Mouse (Mus musculus) embryonic facial prominence, embryonic 12.5 days (tissue): ENCODE results near the gene Arhgap44. TPM values are rescaled to one million over a fixed set of nuclear protein-coding genes. Genes with fewer than 3 reads are reported as not detected.

Source experiments
- ATAC-seq: fragments of 200-750 bp; cut with Nextera tagmentation; 2 replicates; pipeline ENCODE4 v1.8.0; 2017; ENCODE audit not compliant: insufficient number of reproducible peaks, insufficient read depth, low FRiP score, low TSS enrichment
- H3K27ac ChIP-seq: fragments of 300-500 bp; sonication (generic); 2 replicates; pipeline ENCODE4 v1.5.1; 2016; ENCODE audit warnings: mild to moderate bottlenecking
- H3K27me3 ChIP-seq: fragments of 300-500 bp; sonication (generic); 2 replicates; pipeline ENCODE4 v1.6.1; 2016; ENCODE audit warnings: mild to moderate bottlenecking, moderate library complexity
- H3K36me3 ChIP-seq: fragments of 300-500 bp; sonication (generic); 2 replicates; pipeline ENCODE4 v1.6.1; 2016; ENCODE audit warnings: mild to moderate bottlenecking
- H3K4me1 ChIP-seq: fragments of 300-500 bp; sonication (generic); 2 replicates; pipeline ENCODE4 v1.6.1; 2016
- H3K4me2 ChIP-seq: fragments of 300-500 bp; sonication (generic); replicated peaks from 2 replicates; pipeline ENCODE4 v1.6.1; 2016; ENCODE audit warnings: mild to moderate bottlenecking, moderate library complexity
- H3K4me3 ChIP-seq: fragments of 300-500 bp; sonication (generic); 2 replicates; pipeline ENCODE4 v1.5.1; 2016; ENCODE audit warnings: mild to moderate bottlenecking
- H3K9ac ChIP-seq: fragments of 300-500 bp; sonication (generic); 2 replicates; pipeline ENCODE4 v1.6.1; 2016; ENCODE audit warnings: mild to moderate bottlenecking, moderate library complexity
- H3K9me3 ChIP-seq: fragments of 300-500 bp; sonication (generic); 2 replicates; pipeline ENCODE4 v1.6.1; 2016; ENCODE audit warnings: mild to moderate bottlenecking, moderate library complexity
- WGBS: fragments of 180-500 bp; shearing (Covaris S2); methylation state at CpG from one replicate; pipeline ENCODE4 v1.1.7; 2016; 5-methylcytosine and 5-hydroxymethylcytosine counted together
- polyA plus RNA-seq: library from polyadenylated mRNA; unstranded; fragments of >200 nt; fragmentation: Nextera tagmentation; extraction: Ambion mirVana; gene quantifications from 2 replicates; pipeline ENCODE4 v1.2.1, GENCODE M21; 2016

Arhgap44 gene
- polyA plus RNA-seq, 1 experiment from 2014 or later = 5.6 TPM

GRCm38 (mm10) chr11:65161881-65162766 lies 637 bp downstream of the Arhgap44 start:
- ATAC-seq = peak; percentile 82; the same call in 1 of the 2 replicates
- no peak overlapping the region; the same call in 1 of the 2 replicates for H3K27ac ChIP-seq

GRCm38 (mm10) chr11:65160991-65161880 lies 1.5 kb downstream of the Arhgap44 start:
- Histone ChIP-seq H3K27ac (no peak overlapping the region), H3K4me3 (peak overlapping the region; percentile 88; the same call in 1 of the 2 replicates), H3K4me2 (peak overlapping the region; percentile 96), H3K36me3 (no peaks in the 10 kb centered on the region), H3K9ac (no peak overlapping the region), H3K27me3 (peaks cover 21% of the 10 kb centered on the region), H3K9me3 (no peaks in the 10 kb centered on the region), H3K4me1 (peaks cover 6% of the 10 kb centered on the region)
- ATAC-seq = no peak
- WGBS = 57% methylated on average over 7 of the region's 7 CpGs

More at GRCm38 (mm10) chr11:65161881-65162766, 637 bp downstream of the Arhgap44 start:
- Histone ChIP-seq H3K9me3 (no peaks in the 10 kb centered on the region), H3K36me3 (no peaks in the 10 kb centered on the region), H3K4me3 (peak overlapping the region; percentile 88), H3K4me1 (peaks cover 6% of the 10 kb centered on the region), H3K9ac (peak overlapping the region; percentile 80), H3K27me3 (peaks cover 21% of the 10 kb centered on the region), H3K4me2 (peak overlapping the region; percentile 96)
- 1% methylated on average over 49 of the region's 49 CpGs for WGBS

GRCm38 (mm10) chr11:65159791-65160190 lies 3.0 kb downstream of the Arhgap44 start, which contains the start of gene 1700086D15Rik:
Gene 1700086D15Rik (minus strand): TSS chr11:65159891.
- WGBS = 93% methylated on average over 5 of the region's 5 CpGs
- Histone ChIP-seq H3K9ac (no peak within 1 kb of the TSS), H3K27ac (no peak within 1 kb of the TSS), H3K27me3 (peaks cover 21% of the 10 kb centered on the region), H3K4me2 (no peak within 1 kb of the TSS), H3K4me1 (peaks cover 6% of the 10 kb centered on the region), H3K36me3 (no peaks in the 10 kb centered on the region), H3K9me3 (no peaks in the 10 kb centered on the region), H3K4me3 (no peak within 1 kb of the TSS)
- ATAC-seq = no peak

GRCm38 (mm10) chr11:65158658-65158990 lies 4.1 kb downstream of the Arhgap44 start:
- peaks cover 21% of the 10 kb centered on the region for H3K27me3 ChIP-seq
- H3K4me3 ChIP-seq = no peak overlapping the region
- no peaks in the 10 kb centered on the region for H3K36me3 ChIP-seq
- no peak for ATAC-seq
- WGBS = 91% methylated on average over 5 of the region's 5 CpGs
- H3K9ac ChIP-seq = no peak overlapping the region
- H3K9me3 ChIP-seq = no peaks in the 10 kb centered on the region
- H3K4me1 ChIP-seq = peaks cover 6% of the 10 kb centered on the region
- H3K27ac ChIP-seq = no peak overlapping the region
- no peak overlapping the region for H3K4me2 ChIP-seq

GRCm38 (mm10) chr11:65157966-65158657 lies 4.6 kb downstream of the Arhgap44 start:
- Histone ChIP-seq H3K4me1 (peaks cover 6% of the 10 kb centered on the region), H3K9me3 (no peaks in the 10 kb centered on the region), H3K27ac (no peak overlapping the region), H3K9ac (no peak overlapping the region), H3K4me3 (no peak overlapping the region), H3K36me3 (no peaks in the 10 kb centered on the region), H3K4me2 (no peak overlapping the region), H3K27me3 (peaks cover 21% of the 10 kb centered on the region)
- 91% methylated on average over 20 of the region's 20 CpGs for WGBS
- no peak for ATAC-seq

- H3K9ac ChIP-seq = no peak overlapping the region
- ATAC-seq = no peak
- no peaks in the 10 kb centered on the region for H3K27me3 ChIP-seq
- no peak overlapping the region for H3K4me2 ChIP-seq
- H3K27ac ChIP-seq = no peak overlapping the region
- 91% methylated on average over 5 of the region's 5 CpGs for WGBS
- H3K36me3 ChIP-seq = no peaks in the 10 kb centered on the region
- H3K9me3 ChIP-seq = no peaks in the 10 kb centered on the region
- peaks cover 3% of the 10 kb centered on the region; the same call in 1 of the 2 replicates for H3K4me1 ChIP-seq
- no peak overlapping the region for H3K4me3 ChIP-seq
Measured at GRCm38 (mm10) chr11:65153006-65153405, 9.8 kb downstream of the Arhgap44 start.

- 87% methylated on average over 7 of the region's 7 CpGs for whole genome bisulfite sequencing
- no peak for ATAC-seq
- Histone ChIP-seq H3K27me3 (no peaks in the 10 kb centered on the region), H3K4me3 (no peak overlapping the region), H3K27ac (no peak overlapping the region), H3K4me2 (no peak overlapping the region), H3K4me1 (peaks cover 3% of the 10 kb centered on the region; the same call in 1 of the 2 replicates), H3K9ac (no peak overlapping the region), H3K9me3 (no peaks in the 10 kb centered on the region), H3K36me3 (no peaks in the 10 kb centered on the region)
Measured at GRCm38 (mm10) chr11:65148441-65148840, 14.3 kb downstream of the Arhgap44 start.

GRCm38 (mm10) chr11:65142838-65143417 lies 19.8 kb downstream of the Arhgap44 start:
- 66% methylated on average over 4 of the region's 4 CpGs for WGBS
- Histone ChIP-seq H3K4me3 (no peak overlapping the region), H3K36me3 (no peaks in the 10 kb centered on the region), H3K9ac (no peak overlapping the region), H3K27me3 (no peaks in the 10 kb centered on the region), H3K4me1 (no peaks in the 10 kb centered on the region), H3K4me2 (no peak overlapping the region), H3K9me3 (no peaks in the 10 kb centered on the region), H3K27ac (no peak overlapping the region)
- ATAC-seq = no peak

- Histone ChIP-seq H3K27me3 (no peaks in the 10 kb centered on the region), H3K27ac (no peak overlapping the region), H3K4me1 (no peaks in the 10 kb centered on the region), H3K4me3 (no peak overlapping the region), H3K36me3 (no peaks in the 10 kb centered on the region), H3K9me3 (no peaks in the 10 kb centered on the region), H3K9ac (no peak overlapping the region), H3K4me2 (no peak overlapping the region)
- WGBS = 88% methylated on average over 3 of the region's 3 CpGs
- no peak for ATAC-seq
Measured at GRCm38 (mm10) chr11:65139030-65139429, 23.7 kb downstream of the Arhgap44 start.

GRCm38 (mm10) chr11:65137145-65137652 lies 25.6 kb downstream of the Arhgap44 start:
- no peaks in the 10 kb centered on the region for H3K4me1 ChIP-seq
- no peaks in the 10 kb centered on the region for H3K9me3 ChIP-seq
- no peak overlapping the region for H3K9ac ChIP-seq
- no peaks in the 10 kb centered on the region for H3K27me3 ChIP-seq
- WGBS = 75% methylated on average over 2 of the region's 2 CpGs
- H3K36me3 ChIP-seq = no peaks in the 10 kb centered on the region
- no peak overlapping the region for H3K27ac ChIP-seq
- no peak overlapping the region for H3K4me3 ChIP-seq
- H3K4me2 ChIP-seq = no peak overlapping the region
- ATAC-seq = no peak

GRCm38 (mm10) chr11:65135251-65135739 lies 27.5 kb downstream of the Arhgap44 start:
- Histone ChIP-seq H3K4me1 (no peaks in the 10 kb centered on the region), H3K27me3 (no peaks in the 10 kb centered on the region), H3K9me3 (no peaks in the 10 kb centered on the region), H3K36me3 (no peaks in the 10 kb centered on the region), H3K4me2 (no peak overlapping the region), H3K4me3 (no peak overlapping the region), H3K9ac (no peak overlapping the region), H3K27ac (no peak overlapping the region)
- 84% methylated on average over 8 of the region's 8 CpGs for WGBS
- ATAC-seq = no peak
